Mouse (Mus musculus) stomach, postnatal 0 days (tissue): ENCODE measurements around the gene Scd3. TPM values are rescaled to one million over a fixed set of nuclear protein-coding genes. Genes with fewer than 3 reads are reported as not detected.

Experiments
- ATAC-seq: fragments of 200-750 bp; cut with Nextera tagmentation; 2 replicates; pipeline ENCODE4 v1.8.0; 2017; ENCODE audit not compliant: low FRiP score, low TSS enrichment
- DNase-seq: peaks from one replicate; pipeline ENCODE4 v3.0.0-alpha.2; 2016; ENCODE audit warnings: low spot score
- H3K27ac ChIP-seq: fragments of 300-500 bp; sonication (generic); replicated peaks from 2 replicates; pipeline ENCODE4 v1.5.1; 2014; ENCODE audit warnings: mild to moderate bottlenecking, control low read depth
- H3K27me3 ChIP-seq: fragments of 300-500 bp; sonication (generic); 2 replicates; pipeline ENCODE4 v1.6.1; 2014; ENCODE audit warnings: low read length; ENCODE audit not compliant: control insufficient read depth, insufficient read depth
- H3K36me3 ChIP-seq: fragments of 300-500 bp; sonication (generic); 2 replicates; pipeline ENCODE4 v1.6.1; 2014; ENCODE audit warnings: low read length, mixed read lengths; ENCODE audit not compliant: control insufficient read depth, insufficient read depth
- H3K4me1 ChIP-seq: fragments of 300-500 bp; sonication (generic); replicated peaks from 2 replicates; pipeline ENCODE4 v1.6.1; 2014; ENCODE audit warnings: antibody characterized with exemption; ENCODE audit not compliant: control insufficient read depth, insufficient read depth
- H3K4me2 ChIP-seq: fragments of 300-500 bp; sonication (generic); replicated peaks from 2 replicates; pipeline ENCODE4 v1.6.1; 2014; ENCODE audit warnings: low read depth, mild to moderate bottlenecking, control low read depth, moderate library complexity
- H3K4me3 ChIP-seq: fragments of 300-500 bp; sonication (generic); 2 replicates; pipeline ENCODE4 v1.5.1; 2014; ENCODE audit warnings: low read depth, low read length, control low read depth
- H3K9ac ChIP-seq: fragments of 300-500 bp; sonication (generic); 2 replicates; pipeline ENCODE4 v1.6.1; 2014; ENCODE audit warnings: mild to moderate bottlenecking, low read length, control low read depth, mixed read lengths
- H3K9me3 ChIP-seq: fragments of 300-500 bp; sonication (generic); 2 replicates; pipeline ENCODE4 v1.6.1; 2016; ENCODE audit warnings: low read length; ENCODE audit not compliant: control insufficient read depth
- CTCF ChIP-seq: IDR thresholded peaks from 2 replicates; pipeline ENCODE4 v1.5.1; 2016; ENCODE audit warnings: antibody characterized with exemption, low read depth, mild to moderate bottlenecking, moderate library complexity
- EP300 ChIP-seq: optimal IDR thresholded peaks from 2 replicates; pipeline ENCODE3; 2016; ENCODE audit warnings: antibody characterized with exemption
- WGBS: fragments of 180-500 bp; shearing (Covaris S2); extraction: QIAGEN DNeasy Blood & Tissue Kit; methylation state at CpG from one replicate; pipeline ENCODE4 v1.1.7; 2014; 5-methylcytosine and 5-hydroxymethylcytosine counted together
- polyA plus RNA-seq: library from polyadenylated mRNA; unstranded; fragments of >200 nt; fragmentation: Nextera tagmentation; extraction: Ambion mirVana; gene quantifications from 2 replicates; pipeline ENCODE4 v1.2.1, GENCODE M21; 2015

The Scd3 gene
- polyA plus RNA-seq, 1 experiment from 2014 or later, result 0.05 TPM

DNA sequence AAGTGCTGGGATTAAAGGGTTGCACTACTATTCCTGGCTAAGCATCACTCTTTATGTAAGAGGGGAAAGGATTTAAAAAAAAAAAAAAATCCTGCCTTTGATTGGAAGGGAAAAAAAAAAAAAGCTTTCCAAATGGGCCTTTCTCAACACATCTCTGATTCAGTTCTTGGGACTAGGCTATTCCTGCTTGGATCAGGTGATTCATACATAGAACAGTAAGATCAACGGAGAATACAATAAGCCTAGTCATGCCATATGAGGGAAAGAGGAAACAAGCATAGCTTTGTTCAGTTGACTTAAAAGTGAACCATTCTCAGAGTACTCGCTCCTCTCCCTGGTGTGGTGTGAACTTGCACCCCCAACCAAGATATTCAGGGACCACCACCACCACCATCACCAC is 35.8 kb downstream of the Scd3 start:
- no peak overlapping the region for H3K27ac ChIP-seq
- H3K36me3 ChIP-seq, result no peaks in the 10 kb centered on the region
- no peak for DNase-seq
- WGBS, result 46% methylated on average over 2 of the region's 2 CpGs
- H3K4me1 ChIP-seq, result no peaks in the 10 kb centered on the region
- H3K4me2 ChIP-seq, result no peak overlapping the region
- no peaks in the 10 kb centered on the region for H3K9me3 ChIP-seq
- no peaks in the 10 kb centered on the region for H3K27me3 ChIP-seq
- ATAC-seq, result no peak; the same call in 1 of the 2 replicates
- H3K9ac ChIP-seq, result no peak overlapping the region
- H3K4me3 ChIP-seq, result no peak overlapping the region
- TF ChIP-seq EP300 (no peak), CTCF (no peak)

DNA sequence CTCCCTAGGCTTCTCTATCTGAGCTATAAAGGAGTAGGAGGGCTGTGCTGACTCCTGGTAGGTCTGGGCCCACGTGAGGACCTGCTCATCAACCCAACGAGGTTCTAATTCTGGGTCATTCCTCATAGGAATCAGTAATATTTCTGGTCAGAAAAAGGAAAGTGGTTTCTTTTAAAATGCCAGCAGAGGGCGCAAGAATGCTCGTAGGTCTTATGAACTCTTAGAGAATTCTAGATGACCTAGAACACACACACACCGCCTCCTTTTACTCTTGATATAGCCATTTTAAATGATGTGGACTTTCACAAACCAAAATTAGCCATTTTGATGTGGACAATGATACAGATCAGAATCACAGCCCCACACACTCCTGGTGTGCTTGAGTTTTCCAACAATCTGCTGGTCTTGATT is 42.7 kb downstream of the Scd3 start:
- no peak for TF ChIP-seq EP300
- TF ChIP-seq CTCF, result peak; percentile 81
- DNase-seq (no peak), ATAC-seq (no peak)
- Histone ChIP-seq H3K27ac (no peak overlapping the region), H3K27me3 (no peaks in the 10 kb centered on the region), H3K36me3 (no peaks in the 10 kb centered on the region), H3K4me3 (no peak overlapping the region), H3K4me1 (no peaks in the 10 kb centered on the region; the same call in 1 of the 2 replicates), H3K9me3 (no peaks in the 10 kb centered on the region), H3K4me2 (0 out of 2 replicates have a peak overlapping the region, but pooled peaks have one; percentile 29), H3K9ac (no peak overlapping the region)
- WGBS, result 1% methylated on average over 5 of the region's 5 CpGs

DNA sequence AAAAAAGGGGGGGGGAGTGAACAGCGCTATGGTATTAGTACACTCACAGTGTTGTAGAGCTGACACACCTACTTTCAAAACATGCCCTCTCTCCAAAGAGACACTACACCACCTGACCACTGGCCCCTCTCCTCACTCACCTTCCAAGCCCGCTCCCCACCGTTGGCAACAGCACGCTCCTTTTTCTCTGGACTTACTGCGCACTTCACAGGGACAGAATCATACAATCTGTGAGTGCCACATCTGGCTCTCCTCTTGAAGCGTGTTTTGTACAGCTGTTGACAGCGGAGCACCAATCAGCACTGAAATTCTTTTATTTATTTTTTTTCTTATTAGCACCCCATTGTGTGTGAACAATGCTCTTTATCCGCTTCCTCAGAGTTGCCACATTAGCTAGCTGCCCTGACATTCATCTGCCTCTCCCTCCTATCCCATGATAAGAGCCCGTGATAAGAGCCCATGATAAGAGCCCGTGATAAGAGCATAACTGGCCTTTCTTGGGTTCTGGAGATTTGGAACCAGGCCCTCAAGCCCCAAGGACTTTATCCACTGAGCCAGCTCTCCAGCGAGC is 43.4 kb downstream of the Scd3 start:
- no peak overlapping the region for H3K4me3 ChIP-seq
- H3K9me3 ChIP-seq, result no peaks in the 10 kb centered on the region
- 0 out of 2 replicates have a peak overlapping the region, but pooled peaks have one; percentile 29 for H3K4me2 ChIP-seq
- no peak overlapping the region for H3K27ac ChIP-seq
- H3K9ac ChIP-seq, result no peak overlapping the region
- H3K36me3 ChIP-seq, result no peaks in the 10 kb centered on the region
- DNase-seq, result no peak
- 43% methylated on average over 11 of the region's 11 CpGs for WGBS
- no peaks in the 10 kb centered on the region; the same call in 1 of the 2 replicates for H3K4me1 ChIP-seq
- no peak for TF ChIP-seq CTCF
- no peak for TF ChIP-seq EP300
- no peaks in the 10 kb centered on the region for H3K27me3 ChIP-seq
- no peak for ATAC-seq

DNA sequence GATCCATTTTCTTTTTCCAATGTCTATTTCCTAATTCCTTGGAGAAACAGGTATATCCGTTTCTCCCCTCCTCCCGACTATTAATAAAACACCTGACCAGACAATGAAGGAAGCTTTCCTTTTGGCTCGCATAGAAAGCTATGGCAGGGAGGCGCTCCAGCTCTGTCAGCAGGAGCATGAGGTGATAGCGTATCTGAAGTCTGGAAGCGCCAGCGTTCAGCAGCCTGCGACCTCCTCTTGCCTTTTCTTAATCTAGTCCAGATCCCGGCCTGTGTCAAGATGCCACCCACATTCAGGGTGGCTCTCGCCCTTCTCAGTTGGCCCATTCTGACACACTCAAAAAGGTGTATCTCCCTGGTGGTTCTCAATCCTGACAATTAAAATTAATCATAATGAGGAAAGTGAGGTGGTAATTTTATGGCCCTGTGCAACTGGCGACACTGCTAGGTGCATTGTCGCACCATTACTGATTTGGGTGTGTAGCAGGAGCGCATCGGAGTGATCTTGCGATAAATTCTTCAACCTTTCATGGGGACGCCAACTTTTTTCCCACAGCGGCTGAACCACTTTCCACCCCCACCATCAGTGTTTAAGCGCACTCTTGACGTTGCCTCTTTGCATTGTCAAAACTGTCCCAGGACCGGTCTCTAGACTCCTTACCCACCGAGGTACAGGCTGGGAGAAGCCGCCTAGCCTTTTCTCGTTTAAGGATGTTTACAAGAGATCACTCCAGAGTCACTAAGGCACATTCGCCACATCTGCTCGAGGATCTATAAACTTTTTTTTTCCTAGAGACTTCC is 44.4 kb downstream of the Scd3 start:
- H3K27me3 ChIP-seq, result no peaks in the 10 kb centered on the region
- H3K4me2 ChIP-seq, result peak overlapping the region; percentile 50
- H3K9ac ChIP-seq, result peak overlapping the region; percentile 41
- WGBS, result 4% methylated on average over 25 of the region's 25 CpGs
- no peaks in the 10 kb centered on the region for H3K9me3 ChIP-seq
- H3K4me1 ChIP-seq, result no peaks in the 10 kb centered on the region; the same call in 1 of the 2 replicates
- ATAC-seq (peak; percentile 31), DNase-seq (no peak)
- TF ChIP-seq CTCF, result no peak
- TF ChIP-seq EP300, result no peak
- H3K4me3 ChIP-seq, result peak overlapping the region; percentile 22
- H3K27ac ChIP-seq, result peak overlapping the region; percentile 85
- no peaks in the 10 kb centered on the region for H3K36me3 ChIP-seq

DNA sequence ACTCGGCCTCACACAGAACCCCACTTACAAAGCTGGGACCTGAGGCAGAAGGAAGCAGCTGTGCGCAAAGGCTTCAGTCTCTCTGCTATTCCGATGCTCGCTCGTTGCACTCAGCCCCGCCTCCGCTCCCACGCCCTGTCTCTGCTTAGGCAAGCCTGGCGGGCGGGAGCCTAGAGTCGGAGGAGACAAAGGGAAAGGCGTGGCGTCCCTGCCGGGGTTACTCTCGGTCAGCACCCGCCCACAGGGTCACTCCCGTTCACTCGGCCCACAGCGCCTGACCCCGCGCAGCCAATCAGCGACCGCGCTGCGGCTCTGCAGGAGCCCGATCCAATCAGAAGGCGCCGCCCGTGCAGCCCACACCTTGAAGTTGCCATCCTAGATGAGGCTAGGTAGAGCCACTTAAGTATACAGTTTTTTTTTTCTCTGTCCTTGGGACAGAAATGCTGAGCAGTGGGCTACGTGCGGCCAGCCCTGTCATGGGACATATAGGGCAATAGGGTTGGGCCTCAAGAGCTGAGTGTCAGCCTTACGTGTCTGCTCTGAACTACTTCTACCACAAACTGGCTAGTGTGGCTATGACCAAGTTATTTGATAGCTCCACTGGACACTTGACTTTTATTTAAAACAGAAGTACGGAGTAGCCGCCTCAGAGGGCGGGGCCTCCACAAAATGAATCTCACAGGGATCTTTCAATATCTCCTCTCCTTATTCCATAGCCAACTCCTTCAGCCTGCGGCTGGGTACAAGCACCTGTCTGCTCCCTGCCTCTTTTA is 45.2 kb downstream of the Scd3 start:
- H3K36me3 ChIP-seq, result no peaks in the 10 kb centered on the region
- ATAC-seq, result peak; percentile 99

More for the DNA sequence above, 45.2 kb downstream of the Scd3 start:
- DNase-seq, result peak; percentile 99
- WGBS, result 2% methylated on average over 34 of the region's 36 CpGs
- no peak for TF ChIP-seq CTCF
- no peak for TF ChIP-seq EP300
- Histone ChIP-seq H3K4me3 (peak overlapping the region; percentile 22), H3K4me2 (peak overlapping the region; percentile 50), H3K9ac (peak overlapping the region; percentile 41), H3K27me3 (no peaks in the 10 kb centered on the region), H3K9me3 (no peaks in the 10 kb centered on the region), H3K27ac (peak overlapping the region; percentile 85), H3K4me1 (no peaks in the 10 kb centered on the region; the same call in 1 of the 2 replicates)
